Mouse (Mus musculus): ENCODE results near the gene Hivep1. TPM values are rescaled to one million over a fixed set of nuclear protein-coding genes. Genes with fewer than 3 reads are reported as not detected.
A peak's percentile ranks its signal among the peaks of the same experiment; 100 is the strongest.

Gene Hivep1
- polyA plus RNA-seq, 1 experiment, result 15.6 TPM

- 82% methylated on average over 3 of the region's 3 CpGs for WGBS
- no peak for DNase-seq
- peaks cover 3% of the 10 kb centered on the region; the same call in 1 of the 2 replicates for H3K4me1 ChIP-seq (ENCODE audit: control insufficient read depth, insufficient read depth, low read length)
- H3K36me3 ChIP-seq (ENCODE audit: control insufficient read depth, insufficient read depth, low read length), result no peaks in the 10 kb centered on the region
- H3K4me3 ChIP-seq (ENCODE audit: insufficient read depth, low read depth, low read length), result no peak overlapping the region
- no peak overlapping the region for H3K27ac ChIP-seq (ENCODE audit: insufficient read depth, low read depth, low read length)
- no peak; the same call in 1 of the 2 replicates for TF ChIP-seq CTCF (conservative IDR thresholded peaks at IDR 0.05; ENCODE audit: insufficient read depth, insufficient read length, low read depth, low read length)
- no peak for TF ChIP-seq POLR2A (IDR thresholded peaks at IDR 0.05; ENCODE audit: low read depth, low read length)
- H3K27me3 ChIP-seq (replicated peaks; ENCODE audit: control insufficient read depth, insufficient read depth, low read length), result no peaks in the 10 kb centered on the region
These were observed 92.8 kb downstream of the Hivep1 start for GRCm38 (mm10) chr13:42144627-42145026.

- H3K27me3 ChIP-seq (replicated peaks; ENCODE audit: control insufficient read depth, insufficient read depth, low read length), result no peaks in the 10 kb centered on the region
- WGBS, result 60% methylated on average over 9 of the region's 9 CpGs
- H3K36me3 ChIP-seq (ENCODE audit: control insufficient read depth, insufficient read depth, low read length), result no peaks in the 10 kb centered on the region
- no peak overlapping the region for H3K4me3 ChIP-seq (ENCODE audit: insufficient read depth, low read depth, low read length)
- H3K27ac ChIP-seq (ENCODE audit: insufficient read depth, low read depth, low read length), result no peak overlapping the region
- no peak for DNase-seq
- H3K4me1 ChIP-seq (ENCODE audit: control insufficient read depth, insufficient read depth, low read length), result peaks cover 3% of the 10 kb centered on the region; the same call in 1 of the 2 replicates
- TF ChIP-seq CTCF (conservative IDR thresholded peaks at IDR 0.05; ENCODE audit: insufficient read depth, insufficient read length, low read depth, low read length) (no peak), POLR2A (IDR thresholded peaks at IDR 0.05; ENCODE audit: low read depth, low read length) (no peak)
These were observed 97.7 kb downstream of the Hivep1 start for GRCm38 (mm10) chr13:42149328-42150071.

GRCm38 (mm10) chr13:42150072-42150450, 98.2 kb downstream of the Hivep1 start:
- Histone ChIP-seq H3K27me3 (replicated peaks; ENCODE audit: control insufficient read depth, insufficient read depth, low read length) (no peaks in the 10 kb centered on the region), H3K36me3 (ENCODE audit: control insufficient read depth, insufficient read depth, low read length) (no peaks in the 10 kb centered on the region), H3K4me1 (ENCODE audit: control insufficient read depth, insufficient read depth, low read length) (peaks cover 3% of the 10 kb centered on the region; the same call in 1 of the 2 replicates), H3K27ac (ENCODE audit: insufficient read depth, low read depth, low read length) (no peak overlapping the region), H3K4me3 (ENCODE audit: insufficient read depth, low read depth, low read length) (no peak overlapping the region)
- no peak for DNase-seq
- no peak for TF ChIP-seq POLR2A (IDR thresholded peaks at IDR 0.05; ENCODE audit: low read depth, low read length)
- WGBS, result 48% methylated on average over 5 of the region's 5 CpGs

GRCm38 (mm10) chr13:42150462-42151127, 98.8 kb downstream of the Hivep1 start:
- peak; percentile 12 for DNase-seq
- WGBS, result 65% methylated on average over 9 of the region's 9 CpGs
- no peaks in the 10 kb centered on the region for H3K27me3 ChIP-seq (replicated peaks; ENCODE audit: control insufficient read depth, insufficient read depth, low read length)
- H3K4me1 ChIP-seq (ENCODE audit: control insufficient read depth, insufficient read depth, low read length), result peaks cover 3% of the 10 kb centered on the region; the same call in 1 of the 2 replicates
- H3K4me3 ChIP-seq (ENCODE audit: insufficient read depth, low read depth, low read length), result no peak overlapping the region
- no peak overlapping the region for H3K27ac ChIP-seq (ENCODE audit: insufficient read depth, low read depth, low read length)
- no peaks in the 10 kb centered on the region for H3K36me3 ChIP-seq (ENCODE audit: control insufficient read depth, insufficient read depth, low read length)
- TF ChIP-seq POLR2A (IDR thresholded peaks at IDR 0.05; ENCODE audit: low read depth, low read length) (no peak), CTCF (conservative IDR thresholded peaks at IDR 0.05; ENCODE audit: insufficient read depth, insufficient read length, low read depth, low read length) (no peak)

- TF ChIP-seq CTCF (conservative IDR thresholded peaks at IDR 0.05; ENCODE audit: insufficient read depth, insufficient read length, low read depth, low read length) (no peak), POLR2A (IDR thresholded peaks at IDR 0.05; ENCODE audit: low read depth, low read length) (no peak)
- H3K36me3 ChIP-seq (ENCODE audit: control insufficient read depth, insufficient read depth, low read length), result no peaks in the 10 kb centered on the region
- WGBS, result 87% methylated on average over 14 of the region's 14 CpGs
- H3K4me3 ChIP-seq (ENCODE audit: insufficient read depth, low read depth, low read length), result no peak overlapping the region
- no peaks in the 10 kb centered on the region for H3K27me3 ChIP-seq (replicated peaks; ENCODE audit: control insufficient read depth, insufficient read depth, low read length)
- no peak for DNase-seq
- H3K4me1 ChIP-seq (ENCODE audit: control insufficient read depth, insufficient read depth, low read length), result no peaks in the 10 kb centered on the region
- H3K27ac ChIP-seq (ENCODE audit: insufficient read depth, low read depth, low read length), result no peak overlapping the region
These were observed 106.4 kb downstream of the Hivep1 start for GRCm38 (mm10) chr13:42158259-42158658.

GRCm38 (mm10) chr13:42159416-42160185, 107.8 kb downstream of the Hivep1 start:
- TF ChIP-seq CTCF (conservative IDR thresholded peaks at IDR 0.05; ENCODE audit: insufficient read depth, insufficient read length, low read depth, low read length), result no peak
- no peak for TF ChIP-seq POLR2A (IDR thresholded peaks at IDR 0.05; ENCODE audit: low read depth, low read length)
- no peak overlapping the region for H3K4me3 ChIP-seq (ENCODE audit: insufficient read depth, low read depth, low read length)
- no peak overlapping the region for H3K27ac ChIP-seq (ENCODE audit: insufficient read depth, low read depth, low read length)
- H3K27me3 ChIP-seq (replicated peaks; ENCODE audit: control insufficient read depth, insufficient read depth, low read length), result no peaks in the 10 kb centered on the region
- 80% methylated on average over 14 of the region's 14 CpGs for WGBS
- no peaks in the 10 kb centered on the region for H3K4me1 ChIP-seq (ENCODE audit: control insufficient read depth, insufficient read depth, low read length)
- DNase-seq, result no peak
- no peaks in the 10 kb centered on the region for H3K36me3 ChIP-seq (ENCODE audit: control insufficient read depth, insufficient read depth, low read length)

GRCm38 (mm10) chr13:42170802-42171201, 119.0 kb downstream of the Hivep1 start:
- Histone ChIP-seq H3K27me3 (replicated peaks; ENCODE audit: control insufficient read depth, insufficient read depth, low read length) (no peaks in the 10 kb centered on the region), H3K36me3 (ENCODE audit: control insufficient read depth, insufficient read depth, low read length) (no peaks in the 10 kb centered on the region), H3K4me1 (ENCODE audit: control insufficient read depth, insufficient read depth, low read length) (peaks cover 8% of the 10 kb centered on the region; the same call in 1 of the 2 replicates), H3K4me3 (ENCODE audit: insufficient read depth, low read depth, low read length) (no peak overlapping the region), H3K27ac (ENCODE audit: insufficient read depth, low read depth, low read length) (peak overlapping the region; percentile 71; the same call in 1 of the 2 replicates)
- TF ChIP-seq POLR2A (IDR thresholded peaks at IDR 0.05; ENCODE audit: low read depth, low read length) (no peak), CTCF (conservative IDR thresholded peaks at IDR 0.05; ENCODE audit: insufficient read depth, insufficient read length, low read depth, low read length) (no peak)
- peak; percentile 17 for DNase-seq
- WGBS, result 53% methylated on average over 1 of the region's 1 CpGs

All from kidney, adult 2 months (tissue).